Comparison of ENCODE assay signal across 7 mouse cellular contexts in the genomic region with DNA sequence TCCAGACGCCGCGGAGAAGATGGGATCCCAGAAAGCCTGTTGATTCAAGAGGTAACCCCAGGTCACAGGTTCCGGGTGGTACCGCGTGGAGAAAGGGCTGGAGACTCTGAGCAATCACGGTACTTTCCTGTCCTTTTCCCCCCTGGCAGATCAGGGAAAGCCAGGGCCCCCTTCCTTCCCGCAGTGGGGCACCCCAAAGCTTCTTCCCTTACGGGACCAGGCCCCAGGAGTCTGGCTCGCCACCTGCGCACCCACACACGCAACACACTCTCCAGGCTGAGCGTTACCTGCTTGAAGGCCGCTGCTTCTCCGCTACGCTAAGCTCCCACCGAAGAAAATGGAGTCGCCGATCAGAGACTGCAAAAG. TPM values are rescaled to one million over a fixed set of nuclear protein-coding genes. Genes with fewer than 3 reads are reported as not detected.
DNase-seq lines count a peak whose midpoint lies in the region; ATAC-seq lines count a peak whose summit lies in the region.

No protein-coding gene starts in this region.

- WGBS in lung, embryonic 16.5 days = under 1% methylated on average over 19 of the region's 19 CpGs
- WGBS in embryonic facial prominence, embryonic 15.5 days = under 1% methylated on average over 19 of the region's 19 CpGs
- WGBS in limb, embryonic 10.5 days = under 1% methylated on average over 19 of the region's 19 CpGs
- WGBS in neural tube, embryonic 15.5 days = 0% methylated on average over 19 of the region's 19 CpGs

- H3K4me3 ChIP-seq in lung, embryonic 16.5 days (ENCODE audit: low read length) = peak overlapping the region; percentile 83
- H3K4me3 ChIP-seq in embryonic facial prominence, embryonic 15.5 days (replicated peaks) = peak overlapping the region; percentile 97
- H3K4me3 ChIP-seq in limb, embryonic 10.5 days = peak overlapping the region; percentile 96
- H3K4me3 ChIP-seq in neural tube, embryonic 15.5 days (replicated peaks) = peak overlapping the region; percentile 92

- DNase-seq in lung, postnatal 10 days = no peak
- no peak for DNase-seq in limb, embryonic 10.5 days (ENCODE audit: low spot score)
- DNase-seq in spleen, postnatal 36 days (ENCODE audit: low spot score in 2 of 2) = no peak
- DNase-seq in layer of hippocampus, postnatal 10 days (ENCODE audit: low spot score in 2 of 2) = no peak

- peaks cover 22% of the 10 kb centered on the region for H3K4me1 ChIP-seq in lung, embryonic 16.5 days (replicated peaks; ENCODE audit: control insufficient read depth, insufficient read depth, low read length)
- peaks cover 35% of the 10 kb centered on the region for H3K4me1 ChIP-seq in embryonic facial prominence, embryonic 15.5 days
- H3K4me1 ChIP-seq in limb, embryonic 10.5 days = peaks cover 21% of the 10 kb centered on the region
- peaks cover 63% of the 10 kb centered on the region for H3K4me1 ChIP-seq in neural tube, embryonic 15.5 days

- H3K36me3 ChIP-seq in lung, embryonic 16.5 days (ENCODE audit: control insufficient read depth, insufficient read depth, low read length) = peaks cover 3% of the 10 kb centered on the region; the same call in 1 of the 2 replicates
- H3K36me3 ChIP-seq in embryonic facial prominence, embryonic 15.5 days = peaks cover 7% of the 10 kb centered on the region
- peaks cover 23% of the 10 kb centered on the region for H3K36me3 ChIP-seq in limb, embryonic 10.5 days
- H3K36me3 ChIP-seq in neural tube, embryonic 15.5 days = 0 out of 2 replicates have a peak, but pooled peaks cover 2% of the 10 kb centered on the region

- H3K9me3 ChIP-seq in lung, embryonic 16.5 days (ENCODE audit: control insufficient read depth, low read length) = no peaks in the 10 kb centered on the region
- H3K9me3 ChIP-seq in embryonic facial prominence, embryonic 15.5 days (replicated peaks) = no peaks in the 10 kb centered on the region
- no peaks in the 10 kb centered on the region for H3K9me3 ChIP-seq in limb, embryonic 10.5 days (replicated peaks)
- H3K9me3 ChIP-seq in neural tube, embryonic 15.5 days (replicated peaks) = no peaks in the 10 kb centered on the region

- no peaks in the 10 kb centered on the region for H3K27me3 ChIP-seq in lung, embryonic 16.5 days (ENCODE audit: control insufficient read depth, insufficient read depth, low read depth, low read length)
- H3K27me3 ChIP-seq in embryonic facial prominence, embryonic 15.5 days = no peaks in the 10 kb centered on the region
- no peaks in the 10 kb centered on the region for H3K27me3 ChIP-seq in limb, embryonic 10.5 days (ENCODE audit: low read depth, poor library complexity, severe bottlenecking)
- H3K27me3 ChIP-seq in neural tube, embryonic 15.5 days (replicated peaks) = no peaks in the 10 kb centered on the region

- ATAC-seq in lung, embryonic 16.5 days (ENCODE audit: low read depth) = no peak
- ATAC-seq in embryonic facial prominence, embryonic 15.5 days (ENCODE audit: insufficient number of reproducible peaks, low FRiP score, low TSS enrichment, low read depth) = 0 out of 2 replicates have a peak, but pooled peaks have one; percentile 14
- peak; percentile 30; the same call in 1 of the 2 replicates for ATAC-seq in neural tube, embryonic 15.5 days (ENCODE audit: low FRiP score)

- H3K4me2 ChIP-seq in lung, embryonic 16.5 days (ENCODE audit: low read depth, low read length) = peak overlapping the region; percentile 82
- peak overlapping the region; percentile 70 for H3K4me2 ChIP-seq in embryonic facial prominence, embryonic 15.5 days (replicated peaks)
- peak overlapping the region; percentile 75 for H3K4me2 ChIP-seq in neural tube, embryonic 15.5 days

- H3K9ac ChIP-seq in lung, embryonic 16.5 days (ENCODE audit: low read length) = peak overlapping the region; percentile 92
- peak overlapping the region; percentile 84 for H3K9ac ChIP-seq in embryonic facial prominence, embryonic 15.5 days
- H3K9ac ChIP-seq in neural tube, embryonic 15.5 days (replicated peaks) = peak overlapping the region; percentile 94

- H3K27ac ChIP-seq in lung, embryonic 16.5 days (ENCODE audit: low read length) = peak overlapping the region; percentile 92
- peak overlapping the region; percentile 98 for H3K27ac ChIP-seq in embryonic facial prominence, embryonic 15.5 days (replicated peaks)
- peak overlapping the region; percentile 88 for H3K27ac ChIP-seq in limb, embryonic 10.5 days
- H3K27ac ChIP-seq in neural tube, embryonic 15.5 days (replicated peaks) = peak overlapping the region; percentile 99

RNA-seq across cellular contexts. Expression of a gene that starts 0.3 kb away (rescaled TPM):
- 81.9 and 84.7 TPM in 2 replicates for polyA plus RNA-seq in lung, embryonic 16.5 days (2015; fragmentation: Nextera tagmentation; extraction: Ambion mirVana)
- 95.5 and 105 TPM in 2 replicates for polyA plus RNA-seq in embryonic facial prominence, embryonic 15.5 days (2015; fragmentation: Nextera tagmentation; extraction: Ambion mirVana)
- polyA plus RNA-seq in limb, embryonic 10.5 days (2016; fragmentation: Nextera tagmentation; extraction: Ambion mirVana) = 40.9 and 43.8 TPM in 2 replicates
- polyA plus RNA-seq in neural tube, embryonic 15.5 days (2015; fragmentation: Nextera tagmentation; extraction: Ambion mirVana) = 93.2 and 97.1 TPM in 2 replicates
- 10 to 100 TPM; 57.0 to 67.2 TPM for total RNA-seq in layer of hippocampus, postnatal 10 days (2021)

RNA-seq across cellular contexts. Expression of a gene that starts 0.5 kb away (rescaled TPM):
- 24.6 and 26.2 TPM in 2 replicates for polyA plus RNA-seq in lung, embryonic 16.5 days (2015; fragmentation: Nextera tagmentation; extraction: Ambion mirVana)
- polyA plus RNA-seq in embryonic facial prominence, embryonic 15.5 days (2015; fragmentation: Nextera tagmentation; extraction: Ambion mirVana) = 27.8 and 28.5 TPM in 2 replicates
- polyA plus RNA-seq in limb, embryonic 10.5 days (2016; fragmentation: Nextera tagmentation; extraction: Ambion mirVana) = 38.2 and 41.6 TPM in 2 replicates
- 22.9 and 25.1 TPM in 2 replicates for polyA plus RNA-seq in neural tube, embryonic 15.5 days (2015; fragmentation: Nextera tagmentation; extraction: Ambion mirVana)
- total RNA-seq in layer of hippocampus, postnatal 10 days (2021) = 10 to 100 TPM; 91.6 to 94.6 TPM

RNA-seq across cellular contexts. Expression of a gene that starts 16.3 kb away (rescaled TPM):
- 59.5 and 63.5 TPM in 2 replicates for polyA plus RNA-seq in lung, embryonic 16.5 days (2015; fragmentation: Nextera tagmentation; extraction: Ambion mirVana)
- polyA plus RNA-seq in embryonic facial prominence, embryonic 15.5 days (2015; fragmentation: Nextera tagmentation; extraction: Ambion mirVana) = 63.8 and 74.0 TPM in 2 replicates
- polyA plus RNA-seq in limb, embryonic 10.5 days (2016; fragmentation: Nextera tagmentation; extraction: Ambion mirVana) = 63.6 and 68.9 TPM in 2 replicates
- polyA plus RNA-seq in neural tube, embryonic 15.5 days (2015; fragmentation: Nextera tagmentation; extraction: Ambion mirVana) = 56.5 and 65.2 TPM in 2 replicates
- total RNA-seq in layer of hippocampus, postnatal 10 days (2021) = 100 to 1,000 TPM; 174 to 188 TPM

RNA-seq across cellular contexts. Expression of a gene that starts 45.4 kb away (rescaled TPM):
- 0.13 and 0.35 TPM in 2 replicates for polyA plus RNA-seq in lung, embryonic 16.5 days (2015; fragmentation: Nextera tagmentation; extraction: Ambion mirVana)
- polyA plus RNA-seq in embryonic facial prominence, embryonic 15.5 days (2015; fragmentation: Nextera tagmentation; extraction: Ambion mirVana) = 0.29 TPM in 2 replicates
- polyA plus RNA-seq in limb, embryonic 10.5 days (2016; fragmentation: Nextera tagmentation; extraction: Ambion mirVana) = 0.31 TPM in 2 replicates
- polyA plus RNA-seq in neural tube, embryonic 15.5 days (2015; fragmentation: Nextera tagmentation; extraction: Ambion mirVana) = 0.40 and 0.42 TPM in 2 replicates
- 1 to 10 TPM in 1 of 2 experiments, under 1 TPM in 1; 0.47 to 1.8 TPM for total RNA-seq in layer of hippocampus, postnatal 10 days (2021)

RNA-seq across cellular contexts. Expression of a gene that starts 52.1 kb away (rescaled TPM):
- polyA plus RNA-seq in lung, embryonic 16.5 days (2015; fragmentation: Nextera tagmentation; extraction: Ambion mirVana) = 5.3 and 6.8 TPM in 2 replicates
- 3.1 and 4.7 TPM in 2 replicates for polyA plus RNA-seq in embryonic facial prominence, embryonic 15.5 days (2015; fragmentation: Nextera tagmentation; extraction: Ambion mirVana)
- 0.88 and 1.6 TPM in 2 replicates for polyA plus RNA-seq in limb, embryonic 10.5 days (2016; fragmentation: Nextera tagmentation; extraction: Ambion mirVana)
- 3.3 and 4.8 TPM in 2 replicates for polyA plus RNA-seq in neural tube, embryonic 15.5 days (2015; fragmentation: Nextera tagmentation; extraction: Ambion mirVana)
- 1 to 10 TPM; 4.5 to 5.8 TPM for total RNA-seq in layer of hippocampus, postnatal 10 days (2021)
